Mouse (Mus musculus) adrenal gland, adult 8-10 months (tissue): Measurements from ENCODE around the gene Defb25. TPM values are rescaled to one million over a fixed set of nuclear protein-coding genes. Genes with fewer than 3 reads are reported as not detected.

ENCODE experiments used
- total RNA-seq, 4 experiments: library from RNA; stranded (reverse); gene quantifications; 2 replicates each; pipeline ENCODE4 v1.2.4; 2022

The Defb25 gene
- total RNA-seq, 4 experiments from 2014 or later = 1.9 to 2.2 TPM; not detected in 2

Other genes starting within 250 kb of the Defb25 start
- gene Nrsn2, start 246.4 kb downstream of the Defb25 start, total RNA-seq = 10 to 100 TPM in 1 of 4 experiments, 1 to 10 TPM in 3; 5.3 to 11.3 (median 8.1) TPM
- 10 to 100 TPM in 3 of 4 experiments, 1 to 10 TPM in 1; 9.9 to 16.8 (median 12.6) TPM for gene Sox12, start 225.0 kb downstream of the Defb25 start, total RNA-seq
- 10 to 100 TPM in 1 of 4 experiments, 1 to 10 TPM in 3; 7.9 to 11.2 (median 9.2) TPM for gene Zcchc3, start 208.0 kb downstream of the Defb25 start, total RNA-seq
- gene 6820408C15Rik, start 207.5 kb downstream of the Defb25 start, total RNA-seq = under 1 TPM; 0.32 to 0.51 (median 0.42) TPM
- gene Defb23, start 158.4 kb downstream of the Defb25 start, total RNA-seq = not detected
- not detected for gene Defb20, start 146.0 kb downstream of the Defb25 start, total RNA-seq
- gene Defb22, start 132.9 kb downstream of the Defb25 start, total RNA-seq = not detected
- not detected for gene Defb26, start 111.4 kb downstream of the Defb25 start, total RNA-seq
- not detected for gene Defb28, start 104.8 kb downstream of the Defb25 start, total RNA-seq
- not detected for gene Defb29, start 83.0 kb downstream of the Defb25 start, total RNA-seq
- gene Gm17416, start 53.7 kb downstream of the Defb25 start, total RNA-seq = not detected
- gene Defb21, start 50.3 kb downstream of the Defb25 start, total RNA-seq = not detected
- not detected for gene Defb19, start 42.7 kb downstream of the Defb25 start, total RNA-seq
- not detected for gene Defb45, start 23.7 kb downstream of the Defb25 start, total RNA-seq
- 1 to 10 TPM in 1 of 4 experiments, under 1 TPM in 1, not detected in 2; 0.86 to 1.5 TPM for gene Defb36, start 18.7 kb downstream of the Defb25 start, total RNA-seq
- 10 to 100 TPM in 3 of 4 experiments, 1 to 10 TPM in 1; 9.0 to 20.8 (median 14.6) TPM for gene Rem1, start 3.9 kb upstream of the Defb25 start, total RNA-seq
- 100 to 1,000 TPM; 162 to 222 (median 201) TPM for gene H13, start 46.4 kb upstream of the Defb25 start, total RNA-seq
- gene Mcts2, start 64.0 kb upstream of the Defb25 start, total RNA-seq = 10 to 100 TPM; 28.1 to 32.3 (median 29.7) TPM
- 10 to 100 TPM; 38.9 to 74.3 (median 55.1) TPM for gene Id1, start 113.2 kb upstream of the Defb25 start, total RNA-seq
- 1 to 10 TPM; 1.3 to 4.4 (median 2.7) TPM for gene Cox4i2, start 131.1 kb upstream of the Defb25 start, total RNA-seq
- 10 to 100 TPM; 58.5 to 74.6 (median 72.0) TPM for gene Bcl2l1, start 208.7 kb upstream of the Defb25 start, total RNA-seq
- 1 to 10 TPM; 1.9 to 2.1 (median 1.9) TPM for gene Tpx2, start 224.9 kb upstream of the Defb25 start, total RNA-seq